Mouse (Mus musculus): ENCODE data around the gene Add3.

DNA sequence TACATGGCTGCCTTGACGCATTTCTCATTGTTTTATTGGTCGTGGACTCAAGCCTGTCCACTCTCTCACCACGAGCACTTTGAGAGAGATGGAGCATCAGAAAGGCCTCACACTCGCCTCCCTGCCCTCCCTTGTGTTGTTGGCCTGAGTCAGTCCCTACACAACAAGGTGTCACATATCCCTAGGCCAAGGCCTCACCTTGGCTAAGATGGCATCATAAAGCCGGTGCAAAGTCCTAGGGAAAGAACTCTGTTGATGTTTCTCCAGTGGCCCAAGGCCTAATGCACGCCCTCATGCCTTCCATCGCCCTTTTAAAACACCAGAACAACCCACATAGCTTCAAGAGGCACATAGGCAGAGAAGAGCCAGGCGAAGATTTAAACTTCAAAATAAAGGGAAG, 140.0 kb downstream of the Add3 start:
- TF ChIP-seq CTCF (IDR thresholded peaks at IDR 0.05) (no peak), EP300 (IDR thresholded peaks at IDR 0.05) (no peak)

All from lung, postnatal 0 days (tissue).